Mouse (Mus musculus) erythroblast, adult 5-6 weeks (primary cell): Measurements from ENCODE around the gene Mmp28. TPM values are rescaled to one million over a fixed set of nuclear protein-coding genes. Genes with fewer than 3 reads are reported as not detected.

ENCODE experiments used
- ATAC-seq: replicated peaks from 2 replicates; pipeline ENCODE4 v1.8.0; 2016; ENCODE audit warnings: moderate number of reproducible peaks, mild to moderate bottlenecking, moderate TSS enrichment, inconsistent platforms; ENCODE audit not compliant: poor library complexity, low FRiP score, severe bottlenecking
- total RNA-seq, 2 experiments: library from RNA; stranded (forward) in 1 of 2; stranded (reverse) in 1 of 2; fragments of 150-400 nt in 1 of 2; fragments of 200-764, 138-1000 nt in 1 of 2; gene quantifications; 2 replicates each; pipeline versions ENCODE4 v1.2.3 to v1.2.4; 2015 to 2017; ENCODE audit warnings: low replicate concordance in 2 of 2

Mmp28 gene
- total RNA-seq, 2 experiments from 2014 or later, result 1.7 TPM; not detected in 1

GRCm38 (mm10) chr11:83410510-83410909, 52.4 kb downstream of the Mmp28 start:
- no peak for ATAC-seq

DNA sequence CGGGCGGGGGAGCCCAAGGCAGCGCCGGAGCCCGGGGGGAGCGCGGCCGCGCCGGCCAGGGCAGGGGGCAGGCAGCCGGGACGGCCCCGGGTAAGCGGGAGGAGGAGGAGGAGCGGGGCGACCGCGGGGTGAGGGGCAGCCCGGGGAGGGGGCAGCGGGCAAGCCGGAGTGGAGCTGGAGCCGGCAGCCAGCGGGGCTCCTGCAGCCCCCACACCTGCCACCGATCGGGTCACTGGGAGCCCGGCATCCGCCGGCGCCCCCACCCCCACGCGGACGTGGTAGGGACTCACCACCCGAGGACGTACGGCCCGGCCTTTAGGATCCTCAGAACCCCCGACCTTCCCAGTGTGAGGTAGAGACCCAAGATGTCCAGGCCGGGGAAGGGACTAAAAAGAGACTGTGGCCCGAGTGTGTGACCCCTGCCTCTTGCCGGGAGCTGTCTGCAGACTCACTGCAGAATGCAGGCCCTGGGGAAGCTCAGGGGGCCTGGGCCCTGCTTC, 53.0 kb downstream of the Mmp28 start:
- ATAC-seq, result no peak

DNA sequence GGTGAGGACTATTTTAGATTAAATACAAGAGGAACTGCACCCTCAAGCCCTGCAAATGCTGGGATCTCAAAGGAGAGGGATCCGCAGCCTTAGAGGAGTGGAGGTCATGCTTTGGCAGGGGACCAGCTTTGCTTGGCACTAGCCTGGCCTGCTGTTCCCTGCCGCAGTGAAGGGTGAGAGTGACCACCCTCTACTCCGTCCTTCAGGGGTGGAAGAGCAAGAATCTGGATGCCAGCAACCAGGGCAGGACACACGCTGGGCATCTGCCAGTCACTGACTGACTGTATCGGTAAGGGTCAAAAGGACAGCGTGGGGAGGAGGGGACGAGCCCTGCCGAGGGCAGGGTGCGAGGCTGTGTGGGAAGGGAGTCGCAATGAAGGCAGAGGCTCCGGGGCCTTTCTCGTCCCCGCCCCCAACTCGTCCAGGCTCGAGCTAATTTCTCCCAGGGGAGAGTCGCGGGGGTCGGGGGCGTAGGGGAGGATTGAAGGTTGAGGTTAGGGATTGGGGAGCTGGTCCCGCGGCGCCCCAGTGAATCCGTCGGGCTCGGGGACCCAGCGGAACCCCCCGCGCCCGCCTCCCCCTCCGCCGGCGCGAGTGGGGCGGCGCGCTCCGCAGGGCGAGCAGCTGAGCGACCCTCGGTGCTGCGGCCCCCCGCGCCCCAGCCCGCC, 53.6 kb downstream of the Mmp28 start, which contains the start of gene Rasl10b:
Rasl10b (plus strand) TSS at position 51 of the 668 bp plus-strand sequence.
- no peak for ATAC-seq

GRCm38 (mm10) chr11:83408242-83408641, 54.6 kb downstream of the Mmp28 start:
- no peak for ATAC-seq

DNA sequence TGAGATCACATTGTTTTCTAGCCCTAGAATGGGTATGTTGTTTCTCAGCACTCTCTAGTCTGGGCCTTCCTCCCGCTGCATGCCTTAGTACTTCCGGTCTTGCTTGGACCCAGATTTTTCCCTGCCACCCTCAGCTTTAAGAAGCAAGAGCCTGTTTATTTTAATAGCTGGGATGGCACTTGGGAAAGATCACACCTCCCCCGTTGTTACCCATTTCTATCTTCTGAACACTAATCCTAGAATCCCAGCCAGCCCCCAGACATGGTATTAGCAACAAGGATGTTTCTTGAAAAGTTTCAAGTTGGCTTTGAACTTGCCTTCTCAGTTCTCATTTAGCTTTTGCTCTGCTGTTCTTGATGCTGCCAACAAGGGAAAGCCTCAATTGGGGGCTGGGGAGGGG, 56.5 kb downstream of the Mmp28 start:
- ATAC-seq, result no peak

GRCm38 (mm10) chr11:83403787-83404186, 59.1 kb downstream of the Mmp28 start:
- no peak for ATAC-seq

GRCm38 (mm10) chr11:83398724-83399123, 64.1 kb downstream of the Mmp28 start:
- ATAC-seq, result no peak

GRCm38 (mm10) chr11:83397626-83398025, 65.2 kb downstream of the Mmp28 start:
- no peak for ATAC-seq

- no peak for ATAC-seq
Observed at GRCm38 (mm10) chr11:83394802-83395439, 68.0 kb downstream of the Mmp28 start.

GRCm38 (mm10) chr11:83393062-83393461, 69.8 kb downstream of the Mmp28 start:
- ATAC-seq, result no peak

Other genes with a start within 250 kb of the Mmp28 start
- gene Slfn14, start 176.3 kb downstream of the Mmp28 start, total RNA-seq (2015; ENCODE audit: low replicate concordance), result 616 and 623 TPM in 2 replicates
- gene Slfn14, start 176.3 kb downstream of the Mmp28 start, total RNA-seq (2017; ENCODE audit: low replicate concordance), result 920 and 955 TPM in 2 replicates
- gene Ap2b1, start 164.0 kb downstream of the Mmp28 start, total RNA-seq (2015; ENCODE audit: low replicate concordance), result 20.8 and 28.2 TPM in 2 replicates
- 46.0 and 52.7 TPM in 2 replicates for gene Ap2b1, start 164.0 kb downstream of the Mmp28 start, total RNA-seq (2017; ENCODE audit: low replicate concordance)
- 1.3 and 2.9 TPM in 2 replicates for gene Pex12, start 160.5 kb downstream of the Mmp28 start, total RNA-seq (2015; ENCODE audit: low replicate concordance)
- 1.3 and 3.9 TPM in 2 replicates for gene Pex12, start 160.5 kb downstream of the Mmp28 start, total RNA-seq (2017; ENCODE audit: low replicate concordance)
- not detected in 2 replicates for gene Rasl10b, start 53.9 kb downstream of the Mmp28 start, total RNA-seq (2015; ENCODE audit: low replicate concordance)
- gene Rasl10b, start 53.9 kb downstream of the Mmp28 start, total RNA-seq (2017; ENCODE audit: low replicate concordance), result not detected in 2 replicates
- not detected in 2 replicates for gene Gas2l2, start 33.6 kb downstream of the Mmp28 start, total RNA-seq (2015; ENCODE audit: low replicate concordance)
- gene Gas2l2, start 33.6 kb downstream of the Mmp28 start, total RNA-seq (2017; ENCODE audit: low replicate concordance), result not detected in 2 replicates
- 3.8 and 8.2 TPM in 2 replicates for gene 1700020L24Rik, start 25.4 kb downstream of the Mmp28 start, total RNA-seq (2015; ENCODE audit: low replicate concordance)
- 8.9 and 24.8 TPM in 2 replicates for gene 1700020L24Rik, start 25.4 kb downstream of the Mmp28 start, total RNA-seq (2017; ENCODE audit: low replicate concordance)
- gene Taf15, start 10.0 kb upstream of the Mmp28 start, total RNA-seq (2015; ENCODE audit: low replicate concordance), result 20.9 and 35.2 TPM in 2 replicates
- 24.5 and 33.2 TPM in 2 replicates for gene Taf15, start 10.0 kb upstream of the Mmp28 start, total RNA-seq (2017; ENCODE audit: low replicate concordance)
- not detected in 2 replicates for gene Heatr9, start 59.1 kb upstream of the Mmp28 start, total RNA-seq (2015; ENCODE audit: low replicate concordance)
- not detected in 2 replicates for gene Heatr9, start 59.1 kb upstream of the Mmp28 start, total RNA-seq (2017; ENCODE audit: low replicate concordance)
- 12.3 TPM in 1 of 2 replicates, not detected in the other for gene Ccl5, start 67.4 kb upstream of the Mmp28 start, total RNA-seq (2015; ENCODE audit: low replicate concordance)
- gene Ccl5, start 67.4 kb upstream of the Mmp28 start, total RNA-seq (2017; ENCODE audit: low replicate concordance), result 5.9 TPM in 1 of 2 replicates, not detected in the other
- 23.6 and 31.3 TPM in 2 replicates for gene Ccl9, start 115.6 kb upstream of the Mmp28 start, total RNA-seq (2015; ENCODE audit: low replicate concordance)
- gene Ccl9, start 115.6 kb upstream of the Mmp28 start, total RNA-seq (2017; ENCODE audit: low replicate concordance), result 22.5 and 31.5 TPM in 2 replicates
- gene Ccl6, start 130.0 kb upstream of the Mmp28 start, total RNA-seq (2015; ENCODE audit: low replicate concordance), result 95.3 and 103 TPM in 2 replicates
- gene Ccl6, start 130.0 kb upstream of the Mmp28 start, total RNA-seq (2017; ENCODE audit: low replicate concordance), result 52.1 and 61.0 TPM in 2 replicates
- not detected in 2 replicates for gene Rpl9-ps1, start 182.6 kb upstream of the Mmp28 start, total RNA-seq (2015; ENCODE audit: low replicate concordance)
- not detected in 2 replicates for gene Rpl9-ps1, start 182.6 kb upstream of the Mmp28 start, total RNA-seq (2017; ENCODE audit: low replicate concordance)
- gene Ccl3, start 186.3 kb upstream of the Mmp28 start, total RNA-seq (2015; ENCODE audit: low replicate concordance), result 48.7 and 55.7 TPM in 2 replicates
- 13.4 and 27.3 TPM in 2 replicates for gene Ccl3, start 186.3 kb upstream of the Mmp28 start, total RNA-seq (2017; ENCODE audit: low replicate concordance)
- gene Ccl4, start 199.5 kb upstream of the Mmp28 start, total RNA-seq (2015; ENCODE audit: low replicate concordance), result 4.2 and 4.4 TPM in 2 replicates
- 5.0 and 9.3 TPM in 2 replicates for gene Ccl4, start 199.5 kb upstream of the Mmp28 start, total RNA-seq (2017; ENCODE audit: low replicate concordance)
- 22.7 and 23.4 TPM in 2 replicates for gene Wfdc17, start 240.9 kb upstream of the Mmp28 start, total RNA-seq (2015; ENCODE audit: low replicate concordance)
- 4.5 TPM in 1 of 2 replicates, not detected in the other for gene Wfdc17, start 240.9 kb upstream of the Mmp28 start, total RNA-seq (2017; ENCODE audit: low replicate concordance)
- gene Wfdc18, start 245.9 kb upstream of the Mmp28 start, total RNA-seq (2015; ENCODE audit: low replicate concordance), result not detected in 2 replicates
- not detected in 2 replicates for gene Wfdc18, start 245.9 kb upstream of the Mmp28 start, total RNA-seq (2017; ENCODE audit: low replicate concordance)